Mouse (Mus musculus) ovary, adult 2 months (tissue): ENCODE measurements around the gene Plagl2. TPM values are rescaled to one million over a fixed set of nuclear protein-coding genes. Genes with fewer than 3 reads are reported as not detected.

Experiments used
- polyA plus RNA-seq: library from polyadenylated mRNA; depleted of rRNA; stranded (reverse); fragments of >200 nt; gene quantifications from 2 replicates; pipeline ENCODE4 v1.2.3, GENCODE M21; 2012; rRNA removed

The Plagl2 gene
- polyA plus RNA-seq = 6.9 and 7.8 TPM in 2 replicates

DNA sequence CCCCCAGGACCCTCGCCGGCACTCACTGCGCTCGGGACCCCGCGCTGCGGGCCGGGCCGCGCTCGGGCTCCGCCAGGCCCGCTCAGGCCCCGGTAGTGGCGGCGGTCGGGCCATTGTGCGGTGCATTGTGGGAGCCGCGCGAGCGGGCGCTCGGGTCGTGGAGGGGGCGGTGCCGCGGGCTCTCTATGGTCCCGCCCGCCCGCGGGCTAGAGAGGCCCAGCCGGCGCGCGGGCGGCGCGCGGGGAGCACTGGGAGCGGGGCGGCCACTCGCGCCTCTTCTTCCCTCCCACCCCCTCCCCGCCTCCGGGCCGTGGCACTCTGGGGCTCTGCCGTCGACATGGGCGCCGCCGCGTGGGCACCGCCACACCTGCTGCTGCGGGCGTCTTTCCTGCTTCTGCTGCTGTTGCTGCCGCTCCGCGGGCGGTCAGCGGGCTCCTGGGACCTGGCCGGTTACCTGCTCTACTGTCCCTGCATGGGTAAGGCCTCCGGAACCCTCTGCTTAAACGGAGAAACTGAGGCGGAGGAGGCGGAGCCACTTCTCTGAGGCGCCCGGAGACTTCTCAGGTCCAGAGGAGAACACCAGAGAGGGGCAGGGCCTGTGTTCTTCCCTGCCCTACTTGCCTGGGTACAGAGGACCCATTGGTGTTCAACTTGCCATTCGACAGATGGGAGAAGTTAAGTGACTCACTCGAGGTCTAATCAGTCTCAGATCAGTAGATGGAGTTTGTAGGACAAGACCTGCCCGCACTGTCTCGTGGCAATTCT, at the start of gene Plagl2, which contains the start of gene Pofut1:
Gene Plagl2 (minus strand): TSS at position 177 of the 765 bp plus-strand sequence.
Gene Pofut1 (plus strand): TSS at position 284 of the 765 bp plus-strand sequence.

DNA sequence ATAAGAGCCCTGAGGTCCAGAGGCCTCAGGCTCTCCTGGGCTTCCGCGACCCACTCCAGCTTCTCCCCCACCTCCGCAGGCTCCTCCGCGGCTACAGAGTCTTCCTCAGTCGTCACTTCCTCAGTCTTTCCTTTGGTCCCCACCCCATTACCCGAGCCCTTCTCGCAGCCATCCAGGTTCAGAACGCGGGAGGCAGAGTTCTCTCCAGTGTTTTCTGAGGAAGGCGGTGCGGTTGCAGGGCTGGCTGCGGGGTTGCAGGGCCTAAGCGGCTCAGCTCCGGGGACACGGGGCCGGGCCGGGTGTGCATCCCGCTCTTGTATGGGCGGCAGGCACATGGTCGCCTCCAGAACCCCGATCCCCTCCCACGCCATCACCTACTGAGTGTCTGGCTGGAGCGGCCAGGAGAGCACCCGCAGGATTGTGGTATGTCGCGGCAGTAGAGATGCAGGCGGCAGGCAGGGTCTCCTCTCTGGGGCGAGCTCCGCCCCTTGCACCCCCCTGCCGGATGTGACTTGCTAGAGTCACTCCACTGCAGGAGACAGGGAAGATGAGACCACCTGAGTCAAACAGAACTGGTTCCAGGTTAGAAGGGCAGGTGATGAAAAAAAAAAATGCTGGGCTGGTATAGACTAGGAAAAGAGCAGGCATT, 16.2 kb downstream of the Plagl2 start, which contains the start of gene Tspyl3:
Gene Tspyl3 (minus strand): TSS at position 496 of the 649 bp plus-strand sequence.

Other genes with a start within 250 kb of the Plagl2 start
- gene Pdrg1, start 226.0 kb downstream of the Plagl2 start, polyA plus RNA-seq = 51.4 and 72.3 TPM in 2 replicates
- not detected in 2 replicates for gene Xkr7, start 209.6 kb downstream of the Plagl2 start, polyA plus RNA-seq
- gene Ccm2l, start 175.5 kb downstream of the Plagl2 start, polyA plus RNA-seq = 30.9 and 35.6 TPM in 2 replicates
- gene Hck, start 133.0 kb downstream of the Plagl2 start, polyA plus RNA-seq = 8.4 and 10.4 TPM in 2 replicates
- 39.1 and 46.2 TPM in 2 replicates for gene Tm9sf4, start 80.1 kb downstream of the Plagl2 start, polyA plus RNA-seq
- 11.0 and 11.5 TPM in 2 replicates for gene Tspyl3, start 16.0 kb downstream of the Plagl2 start, polyA plus RNA-seq
- gene Pofut1, start 107 bp upstream of the Plagl2 start, polyA plus RNA-seq = 37.6 and 38.4 TPM in 2 replicates
- 7.2 and 9.1 TPM in 2 replicates for gene Kif3b, start 50.0 kb upstream of the Plagl2 start, polyA plus RNA-seq
- 16.8 and 17.6 TPM in 2 replicates for gene Asxl1, start 104.4 kb upstream of the Plagl2 start, polyA plus RNA-seq